Mouse (Mus musculus): ENCODE measurements around the gene Clcnkb.

Clcnkb gene

DNA sequence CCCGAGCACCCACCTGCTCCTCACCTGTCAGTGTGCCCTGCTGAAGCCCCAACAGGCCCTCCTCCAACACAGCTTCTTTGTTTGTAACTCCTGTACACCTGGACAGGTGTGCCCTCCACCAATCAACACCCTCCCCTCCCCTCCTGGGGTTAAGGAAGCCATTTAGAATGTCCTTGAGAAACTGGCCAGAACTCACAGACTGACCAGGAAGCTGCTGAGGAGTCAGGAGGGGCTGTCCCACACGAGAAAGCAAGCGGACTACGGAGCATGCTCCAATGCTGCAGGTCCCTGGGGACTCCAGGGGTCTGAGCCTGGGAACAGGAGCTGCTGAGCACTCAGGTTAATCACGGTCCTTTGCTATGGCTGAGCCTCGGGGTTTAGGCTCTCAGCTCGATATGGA lies at the start of gene Clcnkb:
Gene Clcnkb (minus strand): TSS at position 91 of the 400 bp plus-strand sequence.
- DNase-seq (ENCODE audit: extremely low spot score): no peak

DNA sequence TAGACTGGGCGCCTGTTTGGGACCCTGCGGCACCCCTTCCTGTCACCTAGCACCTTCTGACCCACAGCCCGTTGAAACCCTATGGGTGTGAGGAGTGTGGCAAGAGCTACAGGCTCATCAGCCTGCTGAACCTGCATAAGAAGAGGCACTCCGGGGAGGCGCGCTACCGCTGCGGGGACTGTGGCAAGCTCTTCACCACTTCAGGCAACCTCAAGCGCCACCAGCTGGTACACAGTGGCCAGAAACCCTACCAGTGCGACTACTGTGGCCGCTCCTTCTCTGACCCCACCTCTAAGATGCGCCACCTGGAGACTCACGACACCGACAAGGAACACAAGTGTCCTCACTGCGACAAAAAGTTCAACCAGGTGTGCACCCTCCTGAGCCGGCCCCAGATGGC lies 48.9 kb upstream of the Clcnkb start:
- DNase-seq (ENCODE audit: extremely low spot score): no peak

DNA sequence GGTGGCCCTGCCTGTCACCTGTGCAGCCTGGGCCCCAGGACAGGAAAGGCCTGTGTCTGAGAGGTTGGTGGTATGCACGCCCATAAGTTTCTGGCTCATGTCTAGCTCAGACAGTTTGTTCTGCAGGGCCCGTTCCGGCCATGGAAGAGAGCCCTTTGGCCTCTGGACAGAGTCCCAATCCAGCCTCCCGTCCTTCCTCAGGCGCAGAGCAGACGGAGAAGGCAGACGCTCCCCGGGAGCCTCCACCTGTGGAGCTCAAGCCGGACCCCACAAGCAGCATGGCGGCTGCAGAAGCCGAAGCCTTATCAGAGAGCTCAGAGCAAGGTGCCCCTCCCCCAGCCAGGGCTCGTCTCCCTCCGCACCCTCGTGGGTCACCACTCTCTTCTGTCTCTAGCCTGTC lies 47.7 kb upstream of the Clcnkb start:
- no peak for DNase-seq (ENCODE audit: extremely low spot score)

DNA sequence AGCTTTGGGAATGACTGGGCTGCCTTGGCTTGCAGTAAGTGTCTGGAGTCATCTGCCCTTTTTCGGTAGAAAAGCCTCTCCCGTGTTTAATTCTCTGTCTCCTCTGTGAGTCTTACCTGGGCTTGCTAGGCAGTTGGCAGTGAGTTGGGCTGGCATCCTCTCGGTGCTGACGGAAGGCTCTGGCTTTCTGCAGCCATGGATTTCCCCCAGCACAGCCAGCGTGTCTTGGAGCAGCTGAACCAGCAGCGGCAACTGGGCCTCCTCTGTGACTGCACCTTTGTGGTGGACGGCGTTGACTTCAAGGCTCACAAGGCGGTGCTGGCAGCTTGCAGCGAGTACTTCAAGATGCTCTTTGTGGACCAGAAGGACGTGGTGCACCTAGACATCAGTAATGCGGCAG lies 45.8 kb upstream of the Clcnkb start:
- no peak for DNase-seq (ENCODE audit: extremely low spot score)

DNA sequence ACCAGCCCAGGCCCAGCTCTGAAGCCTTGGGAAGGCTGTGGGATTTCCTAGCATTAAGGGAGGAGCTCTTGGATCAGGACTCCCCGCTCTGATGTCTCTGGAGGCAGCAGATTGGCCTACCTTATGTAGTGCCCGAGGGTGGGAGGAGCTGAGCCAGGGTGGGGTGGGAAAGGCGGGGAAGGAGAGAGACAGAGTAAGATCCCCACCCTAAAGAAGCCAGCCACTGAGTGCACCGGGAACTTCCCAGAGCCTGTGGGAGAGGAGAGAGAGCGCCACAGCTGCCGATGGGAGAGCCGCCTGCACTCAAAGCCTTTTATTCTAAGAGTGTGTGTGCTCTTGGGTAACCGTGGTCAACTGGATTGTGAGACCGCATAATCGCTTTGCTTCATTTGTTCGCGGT lies 45.3 kb upstream of the Clcnkb start:
- no peak for DNase-seq (ENCODE audit: extremely low spot score)

DNA sequence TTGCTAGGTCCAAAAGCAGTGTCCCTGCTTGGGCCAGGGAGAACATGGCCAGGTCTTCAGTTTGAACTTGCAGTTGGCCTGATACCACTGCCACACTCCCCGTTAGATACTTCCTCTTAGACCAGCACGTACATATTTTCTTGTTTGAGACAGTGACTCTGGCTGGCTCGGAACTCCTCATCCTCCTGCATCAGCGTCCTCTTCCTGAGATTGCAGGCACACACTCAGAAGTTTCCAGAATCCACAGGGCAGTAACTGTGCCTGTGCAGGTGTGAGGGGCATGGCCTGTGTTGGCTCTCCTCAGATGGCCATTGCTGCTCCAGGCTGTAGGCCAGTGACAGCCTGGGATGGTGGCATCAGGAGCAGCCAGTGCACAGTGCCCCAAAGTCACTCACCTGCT lies 44.7 kb upstream of the Clcnkb start:
- no peak for DNase-seq (ENCODE audit: extremely low spot score)

DNA sequence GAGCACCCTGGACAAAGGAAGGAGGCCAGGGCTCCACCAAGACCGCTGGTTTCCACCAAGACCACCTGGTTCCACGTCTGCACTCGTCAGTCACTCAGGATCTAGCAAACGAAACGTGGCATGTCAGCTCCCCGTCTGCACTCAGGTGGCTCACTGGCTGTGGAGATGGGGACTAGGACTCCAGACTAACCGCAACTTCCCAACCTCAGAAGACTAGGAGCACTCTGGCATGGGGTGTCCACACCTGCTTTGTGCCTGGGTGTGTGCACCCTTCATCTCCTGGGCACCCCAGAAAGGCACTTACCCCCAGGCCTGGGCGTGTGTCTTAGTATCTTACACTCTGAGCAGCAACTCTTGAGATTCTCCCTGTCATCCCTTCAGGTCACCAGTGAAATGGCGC lies 44.0 kb upstream of the Clcnkb start:
- no peak for DNase-seq (ENCODE audit: extremely low spot score)

DNA sequence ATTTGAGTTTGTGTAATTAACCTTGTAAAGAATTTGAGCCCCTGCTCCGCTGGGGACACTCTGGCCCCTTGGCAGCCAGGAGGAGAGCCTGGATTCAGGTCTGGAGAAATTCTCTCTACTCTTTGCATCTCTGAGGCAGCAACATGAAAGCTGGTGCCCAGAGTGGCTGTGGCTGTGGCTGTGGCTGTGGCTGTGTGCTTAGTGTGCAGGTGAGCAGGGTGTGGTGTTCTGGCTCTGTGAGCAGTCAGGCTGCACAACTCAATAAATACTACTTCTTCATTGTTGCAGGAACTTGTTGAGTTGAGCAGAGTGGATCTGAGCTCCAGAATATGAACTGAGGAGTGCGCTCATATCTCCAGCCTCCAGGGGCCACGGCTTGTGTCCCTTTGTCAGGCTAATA lies 43.1 kb upstream of the Clcnkb start:
- no peak for DNase-seq (ENCODE audit: extremely low spot score)

DNA sequence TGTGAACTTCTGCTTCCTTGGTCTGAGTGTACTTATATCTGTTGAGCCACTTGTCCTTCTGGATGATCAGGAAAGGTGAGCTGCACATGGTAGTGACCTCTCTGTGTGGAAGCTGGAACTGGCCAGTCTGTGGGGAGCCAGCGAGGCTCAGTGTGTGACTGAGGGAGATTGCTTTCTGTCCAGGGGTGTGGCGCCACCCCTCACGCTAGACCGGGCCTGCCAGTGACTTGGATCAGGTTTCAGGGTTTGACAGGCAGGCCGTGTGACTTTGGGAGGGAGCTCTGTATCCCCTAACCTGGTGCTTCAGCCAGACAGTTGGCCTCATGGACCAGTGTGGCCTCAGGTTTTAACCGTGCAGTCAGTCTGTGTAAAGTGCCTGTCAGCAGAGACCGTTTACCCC lies 42.4 kb upstream of the Clcnkb start:
- peak; percentile 46 for DNase-seq (ENCODE audit: extremely low spot score)

DNA sequence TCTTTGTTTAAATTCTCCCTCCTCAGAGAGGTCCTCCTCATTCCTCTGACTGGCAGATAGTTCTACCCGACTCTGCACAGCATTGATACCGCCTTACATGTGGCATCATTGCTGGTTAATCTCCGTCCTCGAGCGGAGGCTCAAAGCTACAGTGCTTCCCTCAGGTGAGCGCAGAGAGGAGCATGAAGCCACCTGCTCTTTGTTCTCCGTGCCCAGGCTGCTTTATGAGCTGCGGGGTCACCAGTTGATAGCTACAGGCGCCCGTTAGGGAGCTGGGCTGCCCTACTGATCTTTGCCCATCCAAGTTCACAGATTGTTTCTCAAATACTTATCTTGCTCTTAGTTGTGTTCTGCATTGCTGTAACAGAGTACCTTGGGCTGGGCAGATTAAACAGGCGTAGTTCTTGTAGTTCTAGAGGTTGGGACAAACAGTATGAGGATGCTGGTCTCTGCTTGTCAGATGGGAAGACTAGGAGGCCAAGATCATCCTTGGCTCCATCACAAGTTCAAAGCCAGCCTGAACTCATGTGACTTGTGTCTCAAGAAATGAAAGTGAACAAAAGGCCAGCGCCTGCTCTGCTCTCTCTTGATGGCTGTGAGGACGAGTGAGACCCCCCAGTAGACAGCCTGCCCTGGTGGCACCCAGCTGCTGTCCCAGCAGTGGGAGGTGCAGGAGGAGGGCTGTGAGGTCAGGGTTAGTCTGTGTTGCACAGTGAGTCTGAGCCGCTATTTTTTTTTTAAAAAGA lies 40.6 kb upstream of the Clcnkb start:
- no peak for DNase-seq (ENCODE audit: extremely low spot score)

DNA sequence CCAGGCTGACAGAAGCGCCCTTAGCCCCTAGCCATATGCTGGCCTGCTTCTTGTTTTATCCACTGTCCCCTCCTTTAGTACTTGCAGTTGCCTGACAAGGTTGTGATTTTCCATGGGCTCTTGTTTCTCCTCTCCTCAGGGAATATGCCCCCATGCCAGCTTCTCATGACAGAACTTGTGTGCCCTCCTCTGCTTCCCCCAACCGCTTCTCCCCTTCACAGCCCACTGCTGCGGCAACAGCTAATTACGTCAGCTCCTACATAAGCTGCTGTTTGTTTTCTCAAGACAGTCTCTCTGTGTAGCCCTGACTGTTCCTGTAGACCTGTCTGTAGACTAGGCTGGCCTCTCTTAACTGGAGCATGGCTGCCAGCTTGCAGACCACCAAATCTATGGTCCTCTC lies 39.7 kb upstream of the Clcnkb start:
- no peak for DNase-seq (ENCODE audit: extremely low spot score)

DNA sequence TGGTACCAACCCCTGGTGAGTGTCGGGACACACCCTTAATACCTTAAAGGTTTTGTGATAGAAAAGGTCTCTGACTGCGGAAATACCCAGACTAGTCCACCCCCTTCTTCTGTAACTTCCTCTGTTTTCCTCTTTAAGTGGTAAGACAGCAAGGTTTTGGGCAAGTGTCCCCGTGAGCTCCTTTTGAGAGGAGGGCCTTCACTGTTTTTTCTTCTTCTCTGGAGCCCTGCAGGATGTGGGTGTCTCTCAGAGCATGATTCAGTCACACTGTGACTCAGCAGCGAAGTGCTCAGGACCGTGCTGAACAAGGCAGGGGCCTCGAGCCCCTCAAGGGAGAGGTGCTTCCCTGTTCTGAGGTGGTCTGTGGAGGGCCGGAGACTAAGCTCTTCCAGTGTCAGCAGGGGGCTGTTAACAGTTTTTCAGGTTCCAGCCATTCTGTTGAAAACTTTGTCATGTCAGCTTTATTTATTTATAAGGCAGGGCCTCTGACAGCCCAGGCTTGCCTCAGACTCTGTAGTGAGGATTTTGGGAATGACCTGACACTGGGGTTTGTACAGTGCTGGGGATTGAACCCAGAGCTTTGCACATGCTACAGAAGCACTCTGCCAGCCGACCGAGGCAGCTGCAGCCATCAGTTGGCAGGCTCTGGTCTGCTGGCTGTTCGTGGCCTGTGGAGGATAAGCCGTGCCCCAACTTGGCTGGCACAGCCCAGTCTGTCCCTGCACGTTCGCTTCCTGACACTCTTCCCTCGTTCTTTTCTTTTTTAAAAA lies 39.0 kb upstream of the Clcnkb start:
- no peak for DNase-seq (ENCODE audit: extremely low spot score)

DNA sequence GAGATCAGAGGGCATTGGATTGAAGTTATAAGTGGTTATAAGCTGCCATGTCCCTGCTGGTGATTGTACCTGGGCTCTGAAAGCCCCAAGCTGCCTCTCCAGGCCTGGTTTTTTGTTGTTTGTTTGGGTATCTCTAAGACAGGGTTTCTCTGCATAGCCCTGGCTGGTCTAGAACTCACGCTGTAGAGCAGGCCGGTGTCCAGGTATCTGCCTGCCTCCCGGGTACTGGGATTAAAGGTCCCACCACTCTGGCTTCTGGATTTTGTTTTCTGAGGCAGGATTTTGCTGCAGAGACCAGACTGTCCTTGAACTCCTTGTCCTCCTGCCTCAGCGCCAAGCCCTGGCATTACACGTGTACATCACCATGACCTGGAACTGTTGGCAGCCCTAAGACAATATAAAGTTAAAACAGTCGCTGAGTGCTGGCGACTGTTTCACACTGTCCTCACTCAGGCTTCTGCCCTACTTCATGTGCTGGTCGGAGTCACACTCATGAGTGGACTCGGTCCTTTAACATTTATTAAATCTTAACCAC lies 36.2 kb upstream of the Clcnkb start:
- DNase-seq (ENCODE audit: extremely low spot score): no peak

DNA sequence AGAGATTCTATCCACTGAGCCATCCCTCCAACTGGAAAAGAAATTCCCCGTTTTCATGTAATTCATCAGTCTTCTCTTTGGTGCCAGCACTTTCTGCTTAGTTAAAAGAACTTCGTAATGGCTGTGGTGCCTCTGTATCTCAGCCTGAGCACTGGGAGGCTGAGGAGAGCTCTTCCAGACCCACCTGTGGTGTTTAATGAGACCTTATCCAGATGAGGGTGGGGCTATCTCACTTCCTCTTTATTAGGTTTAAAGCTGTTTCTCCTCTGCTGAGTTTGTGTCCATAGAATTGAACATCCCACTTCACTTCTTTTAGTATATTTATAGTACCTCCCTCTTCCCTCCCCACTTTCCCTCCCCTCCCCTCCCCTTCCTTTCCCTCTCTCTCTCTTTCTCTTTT lies 35.4 kb upstream of the Clcnkb start:
- DNase-seq (ENCODE audit: extremely low spot score): no peak

DNA sequence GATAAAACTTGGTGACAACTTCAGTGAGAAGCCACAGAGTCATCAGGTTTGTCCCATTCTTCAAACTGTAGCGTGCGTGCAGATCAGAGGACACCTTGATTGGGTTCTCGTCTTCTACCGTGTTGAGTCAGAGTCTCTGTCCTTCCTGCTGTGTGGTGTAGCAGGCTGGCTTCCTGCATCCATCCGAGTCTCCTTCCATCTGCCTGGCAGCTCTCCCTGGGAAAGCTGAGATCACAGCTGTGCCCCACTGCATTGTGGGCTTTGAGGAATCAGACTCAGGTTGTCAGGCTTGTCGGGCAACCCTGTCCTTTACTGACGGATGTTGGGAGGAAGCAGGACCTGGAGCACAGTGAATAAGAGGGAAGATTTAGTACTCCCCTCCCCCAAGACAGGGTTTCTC lies 30.4 kb upstream of the Clcnkb start:
- no peak for DNase-seq (ENCODE audit: extremely low spot score)

DNA sequence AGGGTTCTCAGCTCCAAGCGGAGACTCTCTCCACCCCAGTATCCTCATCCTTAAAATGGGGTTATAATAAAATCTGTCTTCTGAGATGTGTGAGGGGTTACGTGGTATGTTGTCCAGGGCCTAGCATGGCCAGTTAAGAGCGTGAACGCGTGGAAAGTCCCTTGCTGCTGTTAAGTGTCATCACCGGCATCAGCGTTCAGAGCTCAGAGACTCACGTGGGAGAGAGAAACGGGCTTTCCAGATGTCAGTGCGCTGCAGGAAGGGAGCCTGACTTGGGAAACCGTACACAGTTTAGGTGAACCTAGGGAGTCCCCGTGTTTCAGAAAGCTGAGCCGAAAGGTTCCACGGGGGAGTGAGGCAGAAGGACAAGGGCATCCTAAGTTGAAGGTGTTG lies 29.5 kb upstream of the Clcnkb start:
- no peak for DNase-seq (ENCODE audit: extremely low spot score)

DNA sequence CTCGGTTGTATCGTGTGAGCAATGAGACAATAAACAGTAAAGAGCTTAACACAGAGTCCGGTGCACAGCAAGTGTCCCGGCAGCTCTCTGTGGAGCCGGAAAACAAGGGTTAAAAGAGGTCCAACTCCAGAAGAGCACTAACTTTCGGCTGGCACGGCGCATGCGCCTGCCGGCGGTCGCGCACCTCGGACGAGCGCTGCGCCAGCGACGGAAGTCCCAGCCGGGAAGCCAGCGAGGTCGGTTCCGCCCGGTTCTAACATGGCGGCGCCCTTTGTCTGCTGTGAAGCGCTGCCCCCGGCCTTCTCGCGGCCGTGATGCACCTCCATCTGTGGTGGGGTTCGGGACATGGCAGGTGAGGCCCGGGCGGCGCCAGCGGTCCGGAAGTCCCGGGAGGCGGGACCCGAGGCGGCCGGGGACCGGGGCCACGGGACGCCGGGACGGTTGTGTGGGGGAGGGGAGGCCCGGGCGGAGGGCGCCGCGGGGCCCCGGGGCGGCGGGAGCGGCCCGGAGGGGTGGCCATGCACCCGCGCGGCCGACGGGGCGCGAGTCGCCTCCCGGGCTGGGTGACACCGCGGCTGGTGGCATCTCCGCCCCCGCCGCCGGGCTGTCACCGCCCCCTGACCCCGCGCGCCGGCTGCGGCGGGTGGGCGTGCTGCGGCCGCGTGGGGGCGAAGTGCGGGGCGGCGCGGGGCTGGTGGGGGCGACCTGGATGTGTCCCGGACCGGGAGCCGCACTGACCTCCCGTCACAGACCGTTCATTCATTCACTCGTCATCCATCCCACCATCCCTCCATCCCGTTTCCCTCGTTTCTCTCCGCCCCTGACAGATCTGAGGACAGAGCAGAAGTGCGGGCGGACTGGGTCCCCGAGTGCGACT lies 28.9 kb upstream of the Clcnkb start, which contains the start of gene Zbtb17:
Gene Zbtb17 (plus strand): TSS at position 204 of the 877 bp plus-strand sequence.
- peak; percentile 87 for DNase-seq (ENCODE audit: extremely low spot score)

DNA sequence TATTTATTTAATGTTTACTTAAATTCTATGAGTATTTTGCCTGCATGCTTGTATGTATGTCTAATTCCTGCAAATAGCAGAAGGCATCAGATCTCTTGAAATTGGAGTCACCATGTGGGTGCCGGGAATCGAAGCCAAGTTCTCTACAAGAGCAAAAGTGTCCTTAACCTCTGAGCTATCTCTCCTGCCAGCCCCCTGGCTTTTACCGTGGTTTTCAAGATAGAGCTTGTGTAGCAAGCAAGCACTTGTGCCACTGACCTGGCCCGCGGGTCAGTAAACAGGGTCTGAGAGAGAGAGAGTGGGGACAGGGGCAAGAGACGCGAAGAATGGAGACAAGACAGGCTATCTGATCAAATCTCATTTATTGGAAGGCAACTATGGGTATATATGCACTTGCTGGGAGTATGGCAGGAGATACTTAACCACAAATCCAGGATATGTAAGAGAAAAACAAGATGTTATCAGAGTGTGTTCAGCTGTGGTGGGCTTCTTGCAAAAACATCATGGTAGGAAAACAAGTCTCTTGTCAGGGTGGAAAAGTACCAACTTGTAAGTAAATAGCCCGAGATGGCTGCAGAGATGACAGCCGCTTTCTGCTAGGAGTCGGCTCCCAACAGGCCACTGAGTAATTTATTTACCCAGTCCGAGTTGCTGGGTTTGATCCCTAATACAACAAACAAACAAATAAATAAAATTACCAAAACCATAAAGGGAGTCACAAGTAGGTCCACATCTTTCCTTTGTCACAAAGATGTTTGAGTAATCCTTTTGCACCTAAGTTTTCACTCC lies 28.0 kb upstream of the Clcnkb start:
- DNase-seq (ENCODE audit: extremely low spot score): no peak

DNA sequence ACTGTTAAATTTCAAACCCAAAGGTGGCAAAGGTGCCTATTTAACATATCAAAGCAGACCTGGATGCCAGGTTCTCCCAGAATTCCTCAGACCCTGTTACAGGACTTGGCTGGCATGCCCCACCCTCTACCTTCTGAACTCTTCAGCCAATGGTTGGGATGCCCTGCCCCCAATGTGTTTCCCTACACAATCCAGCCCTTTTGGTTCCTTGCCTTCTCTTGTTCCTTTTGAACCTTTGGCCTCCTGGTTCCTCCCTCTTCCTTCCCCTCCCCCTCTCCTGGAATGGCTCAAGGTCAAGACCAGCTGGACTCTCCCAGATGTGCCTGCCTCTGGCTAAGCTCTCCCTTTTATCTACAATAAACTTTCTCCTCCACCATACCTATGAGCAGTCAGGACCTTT lies 25.1 kb upstream of the Clcnkb start:
- DNase-seq (ENCODE audit: extremely low spot score): no peak

DNA sequence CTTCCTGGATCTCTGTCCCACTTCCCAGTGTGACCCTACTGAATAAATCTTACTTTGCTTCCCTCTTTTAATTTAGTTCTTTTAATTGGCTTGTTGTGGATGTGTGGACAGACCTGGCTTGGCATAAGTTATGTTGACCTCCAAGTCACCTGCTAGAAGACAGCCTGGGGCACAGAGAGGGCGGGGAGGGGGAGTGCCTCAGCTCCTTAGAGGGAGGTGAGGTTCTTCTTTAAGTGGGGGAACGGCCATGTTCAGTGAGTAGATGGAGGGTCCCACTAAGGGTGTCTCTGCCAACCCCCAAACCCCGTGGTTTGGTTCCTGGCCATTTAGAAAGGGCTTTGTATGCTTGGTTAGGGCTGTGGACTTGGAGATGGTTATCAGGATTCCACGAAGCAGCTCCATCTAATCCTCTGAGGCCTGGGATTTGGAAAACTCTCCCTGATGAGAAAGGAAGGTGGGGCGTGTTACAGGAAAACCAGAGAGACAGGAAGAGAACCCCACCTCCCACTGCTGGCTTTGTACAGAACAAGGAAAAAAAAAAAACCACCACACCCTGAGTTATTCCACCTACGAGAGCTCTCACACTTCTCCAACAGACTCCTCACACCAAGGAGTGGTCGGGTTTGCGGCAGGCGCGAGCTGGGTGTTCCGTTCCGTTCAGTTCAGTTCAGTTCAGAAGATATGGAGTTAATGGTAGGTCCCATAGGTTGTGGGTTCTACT lies 23.4 kb upstream of the Clcnkb start:
- DNase-seq (ENCODE audit: extremely low spot score): no peak

DNA sequence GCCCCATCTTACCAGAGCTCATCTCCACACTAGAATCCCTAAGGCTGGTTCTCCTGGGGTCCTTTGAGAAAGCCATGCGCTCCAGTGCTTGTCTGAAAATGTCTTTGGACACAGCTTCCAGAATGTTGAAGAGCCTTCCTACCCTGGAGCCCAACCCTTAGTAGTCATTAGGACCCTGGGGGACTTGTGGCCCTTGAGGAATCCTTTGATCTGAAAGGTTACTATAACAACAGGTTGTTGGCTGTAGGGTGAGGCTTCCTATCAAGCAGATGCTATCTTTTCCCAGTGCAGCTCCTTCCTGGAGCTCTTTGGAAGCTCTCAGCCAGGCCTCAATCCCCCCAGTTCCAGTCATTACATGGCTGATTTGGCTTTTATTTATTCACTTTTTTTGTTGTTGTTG lies 20.2 kb upstream of the Clcnkb start, which contains the start of gene Srarp:
Gene Srarp (minus strand): TSS at position 132 of the 400 bp plus-strand sequence.
- DNase-seq (ENCODE audit: extremely low spot score): no peak

All from embryo, embryonic 9.5 days (tissue).